Mouse (Mus musculus): ENCODE measurements at regions not wholly inside any gene's neighbourhood (a gene's known extent, or its start where the extent isn't known, plus 50 kb on each side); places are given as distances from the start of the nearest gene placed in this dataset.

DNA sequence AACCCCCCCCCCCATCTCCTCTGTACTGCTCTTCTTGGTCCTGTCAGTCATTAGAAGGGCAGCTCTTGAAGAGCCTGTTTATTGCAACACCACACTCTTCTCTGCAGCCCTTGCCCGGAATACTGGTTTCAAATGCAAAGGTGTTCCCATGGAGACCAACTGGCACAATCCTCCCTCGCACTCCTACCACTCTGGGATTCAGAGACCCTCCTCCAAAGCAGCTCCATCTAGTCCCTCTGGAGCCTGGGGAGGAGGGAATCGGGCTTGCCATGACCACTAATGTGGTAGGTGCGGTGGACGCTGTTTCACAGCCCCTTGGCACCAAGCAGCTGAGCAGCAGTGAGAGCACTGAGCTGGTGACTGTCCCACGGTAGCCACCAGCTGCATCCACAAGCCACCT is 83.1 kb downstream of the Stk35 start:
- no peak overlapping the region for H3K27ac ChIP-seq

DNA sequence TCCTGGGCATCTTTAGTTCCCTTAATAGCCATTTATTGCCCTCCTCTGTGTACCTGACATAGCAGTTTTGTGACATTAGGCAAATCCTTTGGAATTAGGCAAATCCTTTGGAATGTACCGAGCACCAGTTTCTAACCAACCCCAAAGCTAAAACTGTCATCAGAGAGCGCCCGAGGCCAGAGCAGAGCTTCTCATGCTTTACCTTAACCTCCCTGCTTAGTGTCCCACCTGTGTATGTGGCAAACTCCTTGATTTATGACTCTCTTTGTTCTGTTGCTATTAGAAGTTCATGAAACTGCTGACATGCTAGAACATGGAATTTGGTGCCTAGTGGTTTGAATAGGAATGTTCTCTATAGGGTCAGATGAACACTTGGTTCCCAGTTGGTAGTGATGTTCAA is 84.0 kb downstream of the Stk35 start:
- Histone ChIP-seq H3K79me2 (ENCODE audit: inconsistent target) (no peaks in the 10 kb centered on the region), H3K4me3 (ENCODE audit: inconsistent target) (no peak overlapping the region), H3K36me3 (ENCODE audit: inconsistent target) (no peaks in the 10 kb centered on the region), H3K27ac (no peak overlapping the region)
- WGBS (ENCODE audit: missing documents): 93% methylated on average over 3 of the region's 3 CpGs

More for the DNA sequence above, 83.1 kb downstream of the Stk35 start:
- Histone ChIP-seq H3K79me2 (ENCODE audit: inconsistent target) (no peaks in the 10 kb centered on the region), H3K4me3 (ENCODE audit: inconsistent target) (no peak overlapping the region), H3K36me3 (ENCODE audit: inconsistent target) (no peaks in the 10 kb centered on the region)
- WGBS (ENCODE audit: missing documents): 48% methylated on average over 6 of the region's 6 CpGs

DNA sequence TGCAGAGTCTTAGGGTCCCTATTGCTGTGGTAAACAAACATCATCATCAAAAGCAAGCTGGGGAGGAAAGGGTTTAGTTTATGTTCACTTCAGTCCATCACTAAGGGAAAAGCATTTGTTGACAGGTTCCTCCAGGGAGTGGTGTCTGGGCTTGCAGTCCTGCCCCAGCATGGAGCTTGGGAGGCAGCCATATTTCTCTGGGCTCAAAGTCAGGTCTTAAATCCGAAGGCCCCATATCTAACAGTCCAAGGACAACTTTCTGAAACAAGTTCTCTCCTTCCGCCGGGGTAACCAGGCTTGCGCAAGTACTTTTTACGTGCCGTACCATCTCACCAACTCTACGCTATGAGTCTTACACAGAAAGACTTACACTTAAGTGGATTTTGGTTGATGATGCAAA is 85.2 kb downstream of the Stk35 start:
- 58% methylated on average over 7 of the region's 7 CpGs for WGBS (ENCODE audit: missing documents)

DNA sequence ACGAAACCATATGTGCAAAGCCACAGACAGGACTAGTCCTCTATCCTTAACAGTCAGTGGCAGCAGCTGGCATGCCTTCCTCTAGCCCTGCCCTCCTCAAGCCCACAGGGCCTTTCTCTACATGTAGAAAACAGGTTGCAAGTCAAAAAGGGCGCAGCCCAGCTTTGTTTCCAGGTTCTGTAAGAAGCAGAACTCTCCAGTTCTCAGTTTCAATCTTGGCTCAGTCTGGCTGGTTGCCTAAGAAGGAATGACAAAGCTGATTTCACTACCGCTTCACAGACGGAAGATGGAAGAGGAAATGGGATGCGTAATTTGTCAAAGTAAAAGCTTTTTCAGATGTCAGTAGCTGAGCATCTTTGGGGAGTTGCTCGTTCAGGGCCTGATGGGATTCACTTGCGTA is 92.9 kb downstream of the Stk35 start:
- 4% methylated on average over 7 of the region's 7 CpGs for WGBS (ENCODE audit: missing documents)
- peak overlapping the region; percentile 85 for H3K27ac ChIP-seq
- H3K79me2 ChIP-seq (ENCODE audit: inconsistent target): no peaks in the 10 kb centered on the region
- H3K4me3 ChIP-seq (ENCODE audit: inconsistent target): no peak overlapping the region
- H3K36me3 ChIP-seq (ENCODE audit: inconsistent target): no peaks in the 10 kb centered on the region

More for the DNA sequence above, 85.2 kb downstream of the Stk35 start:
- no peak overlapping the region for H3K27ac ChIP-seq
- no peaks in the 10 kb centered on the region for H3K79me2 ChIP-seq (ENCODE audit: inconsistent target)
- no peak overlapping the region for H3K4me3 ChIP-seq (ENCODE audit: inconsistent target)
- no peaks in the 10 kb centered on the region for H3K36me3 ChIP-seq (ENCODE audit: inconsistent target)

DNA sequence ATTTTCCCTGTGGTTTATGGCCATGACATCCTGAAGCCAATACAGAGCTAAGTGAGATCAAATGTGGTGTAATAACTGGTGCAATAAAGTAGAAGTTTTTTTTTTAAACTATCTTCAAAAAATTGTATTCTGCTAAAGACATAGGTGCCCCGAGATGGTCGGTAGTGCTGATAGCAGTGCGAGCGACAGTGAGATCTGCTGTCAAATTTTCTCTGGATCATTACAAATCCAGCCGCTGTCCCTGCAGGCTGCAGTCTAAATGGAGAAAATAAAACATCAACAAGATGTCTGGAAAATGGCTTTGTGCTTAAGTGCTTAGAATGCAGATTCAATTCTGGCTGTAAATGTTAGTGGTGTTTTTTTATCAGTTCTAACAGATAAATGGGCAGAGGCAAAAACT is 93.5 kb downstream of the Stk35 start:
- no peaks in the 10 kb centered on the region for H3K79me2 ChIP-seq (ENCODE audit: inconsistent target)
- no peak overlapping the region for H3K4me3 ChIP-seq (ENCODE audit: inconsistent target)
- no peaks in the 10 kb centered on the region for H3K36me3 ChIP-seq (ENCODE audit: inconsistent target)
- H3K27ac ChIP-seq: peak overlapping the region; percentile 85
- 71% methylated on average over 5 of the region's 5 CpGs for WGBS (ENCODE audit: missing documents)

DNA sequence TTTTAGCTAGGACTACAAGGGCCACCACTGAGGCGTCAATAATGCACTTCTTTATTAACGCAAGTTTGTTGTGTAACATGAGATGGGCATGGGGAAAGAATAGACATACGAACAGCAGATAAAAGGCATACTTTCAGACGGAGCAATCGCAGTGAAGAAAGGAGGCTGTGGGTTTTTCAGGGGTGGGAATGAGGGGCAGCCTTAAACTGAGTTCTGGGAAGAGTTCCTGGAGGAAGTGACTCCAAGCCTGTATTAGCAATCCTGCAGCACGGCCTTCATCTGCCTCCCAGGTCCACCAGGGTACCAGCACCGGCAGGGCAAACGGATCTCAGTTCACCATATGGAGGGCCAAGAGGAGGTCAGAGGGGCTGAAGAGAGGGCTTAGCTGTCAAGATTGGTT is 94.6 kb downstream of the Stk35 start:
- no peaks in the 10 kb centered on the region for H3K36me3 ChIP-seq (ENCODE audit: inconsistent target)
- peak overlapping the region; percentile 85; the same call in 1 of the 2 replicates for H3K27ac ChIP-seq
- 73% methylated on average over 8 of the region's 8 CpGs for WGBS (ENCODE audit: missing documents)
- H3K4me3 ChIP-seq (ENCODE audit: inconsistent target): no peak overlapping the region
- H3K79me2 ChIP-seq (ENCODE audit: inconsistent target): no peaks in the 10 kb centered on the region

DNA sequence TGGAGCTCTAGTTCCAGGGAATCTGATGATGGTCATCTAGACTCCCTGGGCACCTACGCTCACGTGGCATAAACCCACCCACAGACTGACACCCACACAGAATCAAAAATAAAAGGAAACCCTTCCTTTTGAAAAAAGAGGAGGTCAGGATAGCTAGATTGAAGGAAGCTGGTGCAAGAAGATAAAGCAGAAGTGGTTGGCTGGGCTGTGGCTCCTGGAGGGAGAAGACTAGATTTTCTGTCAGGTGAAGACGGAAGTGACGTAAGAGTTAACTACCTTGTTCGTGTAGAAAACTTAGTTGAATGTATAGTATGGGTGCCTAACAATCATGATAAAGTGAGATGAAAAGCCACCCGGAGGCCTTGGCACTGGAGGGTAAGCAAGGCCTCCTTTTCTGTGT is 95.1 kb downstream of the Stk35 start:
- H3K4me3 ChIP-seq (ENCODE audit: inconsistent target): no peak overlapping the region
- 0 out of 2 replicates have a peak overlapping the region, but pooled peaks have one; percentile 85 for H3K27ac ChIP-seq
- H3K36me3 ChIP-seq (ENCODE audit: inconsistent target): no peaks in the 10 kb centered on the region
- H3K79me2 ChIP-seq (ENCODE audit: inconsistent target): no peaks in the 10 kb centered on the region
- WGBS (ENCODE audit: missing documents): 16% methylated on average over 6 of the region's 6 CpGs

DNA sequence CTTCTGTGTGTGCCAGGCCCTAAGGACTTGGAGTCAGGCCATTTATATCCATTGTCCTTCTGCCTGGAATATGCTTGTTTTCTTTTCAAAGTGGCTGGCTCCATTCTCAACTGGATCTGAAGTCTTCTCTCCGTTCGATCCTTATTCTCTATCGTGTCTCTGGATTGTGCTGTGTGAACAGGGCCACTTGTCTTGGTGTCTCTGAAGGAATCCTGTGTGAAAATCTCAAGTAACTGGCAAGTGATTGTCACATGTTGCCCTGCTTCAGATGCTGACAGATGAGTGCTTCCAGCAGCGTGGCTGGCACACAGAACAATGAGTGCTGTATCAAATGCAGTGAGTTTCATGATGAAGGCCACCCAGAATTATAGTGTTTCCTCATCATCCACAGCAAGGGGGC is 96.4 kb downstream of the Stk35 start:
- 98% methylated on average over 4 of the region's 4 CpGs for WGBS (ENCODE audit: missing documents)
- no peak overlapping the region for H3K27ac ChIP-seq
- no peak overlapping the region for H3K4me3 ChIP-seq (ENCODE audit: inconsistent target)
- no peaks in the 10 kb centered on the region for H3K36me3 ChIP-seq (ENCODE audit: inconsistent target)
- no peaks in the 10 kb centered on the region for H3K79me2 ChIP-seq (ENCODE audit: inconsistent target)

DNA sequence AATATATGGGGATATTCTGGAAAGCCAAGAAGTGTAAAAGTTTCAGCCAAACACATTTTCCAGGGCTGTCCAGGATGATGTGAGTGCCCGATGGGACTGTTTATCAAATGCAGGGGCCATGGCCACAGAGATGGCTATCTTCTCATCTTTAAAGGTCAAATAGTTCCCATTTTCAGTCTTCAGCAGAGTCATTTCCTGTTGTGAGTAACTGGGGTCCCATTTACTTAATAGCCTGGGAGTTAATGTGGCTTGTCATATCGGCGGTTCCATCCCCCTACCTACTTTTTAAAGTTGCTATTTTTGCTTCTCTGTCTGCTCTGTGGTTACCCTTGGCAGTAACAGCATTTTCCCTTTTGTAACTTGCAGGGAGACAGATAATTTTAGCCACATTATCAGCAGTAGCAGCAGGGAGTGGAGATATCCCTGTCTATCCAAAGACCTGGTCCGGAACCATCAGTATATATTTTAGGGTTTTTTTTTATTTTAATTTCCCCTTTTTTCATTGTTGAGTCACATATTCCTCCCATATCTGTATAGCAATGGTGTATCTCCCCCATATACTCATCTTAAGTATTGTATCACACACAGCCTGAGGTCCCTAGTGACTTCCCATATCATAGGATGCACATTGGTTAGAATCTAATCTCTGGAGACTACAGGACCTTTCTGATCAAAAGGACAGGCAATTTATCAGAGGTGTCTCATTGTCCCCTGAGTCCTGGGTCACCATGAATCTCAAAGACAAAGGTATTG is 103.2 kb downstream of the Stk35 start:
- WGBS (ENCODE audit: missing documents): 9% methylated on average over 4 of the region's 4 CpGs
- no peak overlapping the region for H3K27ac ChIP-seq
- H3K4me3 ChIP-seq (ENCODE audit: inconsistent target): no peak overlapping the region
- no peaks in the 10 kb centered on the region for H3K79me2 ChIP-seq (ENCODE audit: inconsistent target)
- no peaks in the 10 kb centered on the region for H3K36me3 ChIP-seq (ENCODE audit: inconsistent target)

DNA sequence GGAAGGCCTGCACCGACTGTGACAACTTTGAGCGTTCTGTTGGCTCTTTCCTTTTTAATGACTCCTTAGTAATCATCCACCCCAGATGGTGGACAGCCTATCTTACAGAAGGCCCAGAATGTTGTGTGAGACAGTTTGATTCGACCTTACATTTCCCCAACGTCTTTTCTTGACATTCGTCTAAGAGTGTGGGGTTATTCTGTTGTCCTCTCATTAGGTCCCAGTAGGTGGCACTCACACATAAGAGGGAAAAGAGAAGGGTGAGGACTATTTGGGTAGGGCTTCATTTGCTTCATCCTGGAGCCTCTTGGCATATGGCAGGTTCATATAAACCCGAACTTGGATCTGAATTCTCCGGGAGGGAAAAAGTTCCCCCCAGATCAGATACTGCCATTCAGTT is 104.4 kb downstream of the Stk35 start:
- H3K79me2 ChIP-seq (ENCODE audit: inconsistent target): no peaks in the 10 kb centered on the region
- no peaks in the 10 kb centered on the region for H3K36me3 ChIP-seq (ENCODE audit: inconsistent target)
- no peak overlapping the region for H3K4me3 ChIP-seq (ENCODE audit: inconsistent target)
- WGBS (ENCODE audit: missing documents): 24% methylated on average over 7 of the region's 7 CpGs
- H3K27ac ChIP-seq: no peak overlapping the region

DNA sequence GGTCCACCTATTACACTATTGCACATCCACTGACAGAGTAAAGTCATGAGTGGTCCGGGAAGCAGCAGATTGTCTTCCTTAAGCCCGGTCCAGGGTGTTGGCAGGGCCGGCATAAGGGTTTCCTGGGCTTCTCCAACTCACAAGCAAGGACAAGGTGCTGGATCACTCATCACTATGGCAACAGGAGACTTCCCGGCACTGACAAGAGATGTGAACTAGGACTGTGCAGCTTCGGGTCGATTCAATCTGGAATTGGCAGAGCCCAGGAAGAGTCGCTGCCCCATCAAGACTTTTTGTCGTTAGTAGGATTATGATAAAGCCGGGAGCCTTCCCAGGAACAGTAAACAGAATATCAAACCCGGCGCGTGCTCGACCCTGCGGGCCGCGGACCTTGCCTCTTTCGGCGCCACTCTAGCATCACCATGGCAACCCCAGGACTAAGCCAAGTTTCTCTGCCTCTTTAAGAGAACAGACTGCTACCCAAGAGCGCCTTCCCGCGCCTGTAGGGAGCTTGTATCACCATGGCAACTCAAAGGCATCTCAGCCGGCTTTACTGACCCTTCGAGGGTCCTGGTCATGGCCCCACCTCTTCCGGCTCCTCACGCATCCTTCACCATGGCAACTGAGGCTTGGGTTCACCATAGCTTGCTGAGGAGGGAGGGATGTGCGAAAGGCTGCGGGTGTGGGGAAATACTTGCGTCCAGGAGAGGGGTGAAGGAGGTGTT is 103.3 kb upstream of the Tgm3 start:
- H3K79me2 ChIP-seq (ENCODE audit: inconsistent target): no peaks in the 10 kb centered on the region
- no peak overlapping the region for H3K27ac ChIP-seq
- H3K36me3 ChIP-seq (ENCODE audit: inconsistent target): no peaks in the 10 kb centered on the region
- 14% methylated on average over 28 of the region's 28 CpGs for WGBS (ENCODE audit: missing documents)
- H3K4me3 ChIP-seq (ENCODE audit: inconsistent target): no peak overlapping the region

DNA sequence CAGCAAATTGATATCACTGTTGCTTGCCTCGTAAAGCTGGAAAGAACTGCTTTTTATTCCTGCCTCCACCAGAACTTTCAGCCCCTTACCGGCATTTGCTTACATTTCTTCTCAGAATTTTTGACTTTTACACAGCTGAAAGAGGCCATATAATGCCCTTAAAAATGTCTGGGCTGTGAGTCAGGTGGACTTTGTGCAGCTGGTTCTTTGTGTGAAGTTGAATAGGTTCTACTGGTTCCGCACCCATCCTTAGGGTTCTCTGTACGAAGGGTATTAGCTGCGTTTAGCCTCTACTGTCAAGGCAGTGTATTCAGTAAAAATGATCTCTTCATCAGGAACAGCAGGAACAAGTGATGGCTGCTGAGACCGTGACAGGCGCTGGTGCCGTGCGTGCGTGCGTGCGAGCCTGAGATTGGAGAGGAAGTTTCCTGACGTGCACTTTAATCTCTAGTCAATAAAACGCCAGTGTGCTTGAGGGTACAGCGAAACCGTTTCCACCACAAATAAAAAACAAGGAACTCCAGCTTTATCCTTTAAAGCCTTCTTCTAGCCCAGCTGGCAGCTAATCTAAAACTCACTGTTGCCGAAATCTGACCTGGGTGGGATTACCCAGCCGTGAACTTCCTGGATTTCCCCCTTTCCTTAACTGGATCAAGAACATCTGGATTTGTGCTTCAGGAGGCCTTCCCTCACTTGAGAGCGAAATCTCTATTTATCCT is 100.8 kb upstream of the Tgm3 start:
- 63% methylated on average over 19 of the region's 19 CpGs for WGBS (ENCODE audit: missing documents)
- Histone ChIP-seq H3K4me3 (ENCODE audit: inconsistent target) (no peak overlapping the region), H3K27ac (no peak overlapping the region), H3K36me3 (ENCODE audit: inconsistent target) (no peaks in the 10 kb centered on the region), H3K79me2 (ENCODE audit: inconsistent target) (no peaks in the 10 kb centered on the region)

DNA sequence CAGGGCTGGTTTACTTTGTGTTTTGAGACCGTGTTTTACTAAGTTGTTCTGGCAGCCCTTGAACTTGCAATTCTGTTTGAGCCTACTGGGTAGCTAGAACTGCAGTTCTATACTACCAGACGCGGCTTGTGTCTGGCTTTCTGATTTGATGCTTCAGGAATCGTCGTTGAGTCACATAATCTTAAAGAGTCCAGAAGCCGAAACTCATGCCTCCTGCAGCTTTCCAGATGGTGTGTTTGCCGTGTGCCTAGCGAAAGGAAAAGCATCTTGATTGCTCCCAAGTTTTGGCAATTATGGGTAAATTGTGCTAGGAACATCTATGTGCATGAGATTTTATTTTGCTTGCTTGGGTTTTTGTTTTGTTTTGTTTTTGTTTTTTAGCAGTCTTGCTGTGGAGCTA is 99.6 kb upstream of the Tgm3 start:
- H3K36me3 ChIP-seq (ENCODE audit: inconsistent target): no peaks in the 10 kb centered on the region
- H3K4me3 ChIP-seq (ENCODE audit: inconsistent target): no peak overlapping the region
- no peak overlapping the region for H3K27ac ChIP-seq
- 90% methylated on average over 8 of the region's 8 CpGs for WGBS (ENCODE audit: missing documents)
- H3K79me2 ChIP-seq (ENCODE audit: inconsistent target): no peaks in the 10 kb centered on the region

DNA sequence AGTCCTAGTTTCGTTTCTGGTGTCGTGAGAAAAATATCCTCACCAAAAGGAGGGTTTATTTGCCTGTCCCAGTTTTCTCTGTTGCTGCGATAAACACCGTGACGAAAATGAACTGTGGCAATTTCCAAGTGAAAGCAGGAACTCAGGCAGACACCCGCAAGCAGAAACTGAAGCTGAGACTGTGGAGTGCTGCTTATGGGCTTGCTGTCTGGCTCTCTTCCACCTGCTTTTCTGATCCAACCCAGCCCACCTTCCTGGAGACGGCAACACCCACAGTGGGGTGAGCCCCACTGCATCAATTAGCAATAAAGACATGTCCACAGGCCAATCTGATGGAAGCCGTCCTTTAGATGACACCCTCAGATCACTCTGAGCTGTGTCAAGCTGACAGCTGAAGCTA is 97.9 kb upstream of the Tgm3 start:
- Histone ChIP-seq H3K36me3 (ENCODE audit: inconsistent target) (no peaks in the 10 kb centered on the region), H3K4me3 (ENCODE audit: inconsistent target) (no peak overlapping the region), H3K27ac (no peak overlapping the region), H3K79me2 (ENCODE audit: inconsistent target) (no peaks in the 10 kb centered on the region)
- 80% methylated on average over 8 of the region's 8 CpGs for WGBS (ENCODE audit: missing documents)

DNA sequence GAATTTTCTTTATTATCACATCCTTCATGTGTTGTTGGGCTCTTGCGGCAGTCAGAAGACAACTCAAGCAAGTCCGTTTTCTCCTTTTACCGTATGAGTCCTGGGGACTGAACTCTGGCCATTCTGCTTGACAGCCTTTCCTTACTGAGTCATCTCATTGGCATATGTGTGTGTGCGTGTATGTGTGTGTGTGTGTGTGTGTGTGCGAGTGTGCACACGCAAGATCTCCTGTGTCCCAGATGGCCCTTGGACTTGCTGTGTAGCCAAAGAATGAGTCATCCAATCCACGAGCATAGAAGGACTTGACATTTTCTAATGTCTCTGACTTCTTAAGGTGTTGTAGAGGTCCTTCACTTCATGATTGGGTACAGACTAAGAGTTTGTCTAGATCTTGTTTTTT is 95.7 kb upstream of the Tgm3 start:
- H3K36me3 ChIP-seq (ENCODE audit: inconsistent target): no peaks in the 10 kb centered on the region
- H3K4me3 ChIP-seq (ENCODE audit: inconsistent target): no peak overlapping the region
- H3K27ac ChIP-seq: no peak overlapping the region
- WGBS (ENCODE audit: missing documents): 93% methylated on average over 7 of the region's 7 CpGs
- no peaks in the 10 kb centered on the region for H3K79me2 ChIP-seq (ENCODE audit: inconsistent target)

All from macrophage (primary cell).